Mouse (Mus musculus): ENCODE data around the gene Gng8.

Gene Gng8

DNA sequence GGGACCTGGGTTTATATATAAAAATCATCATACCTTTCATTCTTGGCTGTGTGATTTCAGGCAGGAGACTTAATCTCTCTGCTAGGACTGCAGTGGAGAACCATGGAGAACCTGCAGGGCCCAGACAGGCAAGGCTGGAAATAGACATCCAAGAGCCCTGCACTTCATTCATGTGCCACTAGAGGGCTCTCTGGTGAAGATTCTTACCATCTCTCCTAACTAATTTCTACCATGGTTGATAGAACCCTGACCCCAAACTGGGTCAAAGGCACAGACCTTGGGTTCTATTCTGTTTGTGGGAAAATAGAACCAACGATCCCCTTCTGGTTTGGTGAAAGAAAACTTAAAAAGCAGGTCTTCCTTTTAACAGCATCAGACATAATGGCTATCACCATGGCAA is 39.3 kb downstream of the Gng8 start:
- peak; percentile 86 for DNase-seq

- peak; percentile 93 for DNase-seq
Observed at GRCm38 (mm10) chr7:16931968-16932627, 40.5 kb downstream of the Gng8 start.

DNA sequence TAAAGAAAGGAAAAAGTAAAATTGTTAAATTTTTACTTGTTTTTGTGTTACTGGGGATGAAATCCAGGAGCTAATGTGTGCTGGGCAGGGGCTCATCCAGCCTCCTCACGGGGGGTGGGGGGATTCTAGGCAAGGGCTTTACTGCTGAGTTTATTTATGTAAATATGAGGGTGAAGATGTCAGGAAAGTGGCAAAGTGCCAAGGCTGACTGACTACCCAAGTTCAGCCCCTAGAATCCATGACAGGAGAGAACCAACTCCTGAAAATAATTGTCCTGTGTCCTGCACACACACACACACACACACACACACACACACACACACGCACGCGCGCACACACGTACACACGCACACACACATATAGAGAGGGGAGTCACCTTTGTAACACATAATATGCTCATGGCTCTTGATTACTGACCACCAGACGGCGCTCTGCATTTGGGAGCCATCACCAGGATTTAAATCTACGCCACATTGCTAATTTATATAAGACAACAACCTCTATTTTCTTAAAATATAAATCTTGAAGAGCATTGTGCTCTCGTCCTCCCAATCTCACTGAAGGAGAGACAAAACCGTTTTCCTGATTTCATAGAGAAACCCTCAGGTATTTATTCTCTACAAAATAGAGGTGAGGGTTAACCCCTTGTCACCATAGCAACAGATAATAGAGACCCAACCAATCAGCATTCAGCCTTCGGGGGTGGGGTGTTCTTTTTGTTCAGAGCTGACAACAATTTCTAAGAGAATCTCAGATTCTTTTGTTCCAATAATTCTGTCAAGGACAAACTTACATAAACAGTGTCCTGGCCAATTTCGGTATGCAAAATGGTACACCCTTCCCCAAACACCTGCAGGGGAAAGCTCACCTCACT is 41.4 kb downstream of the Gng8 start:
- peak; percentile 80 for DNase-seq

GRCm38 (mm10) chr7:16937312-16937711 is 45.7 kb downstream of the Gng8 start:
- no peak for DNase-seq

DNA sequence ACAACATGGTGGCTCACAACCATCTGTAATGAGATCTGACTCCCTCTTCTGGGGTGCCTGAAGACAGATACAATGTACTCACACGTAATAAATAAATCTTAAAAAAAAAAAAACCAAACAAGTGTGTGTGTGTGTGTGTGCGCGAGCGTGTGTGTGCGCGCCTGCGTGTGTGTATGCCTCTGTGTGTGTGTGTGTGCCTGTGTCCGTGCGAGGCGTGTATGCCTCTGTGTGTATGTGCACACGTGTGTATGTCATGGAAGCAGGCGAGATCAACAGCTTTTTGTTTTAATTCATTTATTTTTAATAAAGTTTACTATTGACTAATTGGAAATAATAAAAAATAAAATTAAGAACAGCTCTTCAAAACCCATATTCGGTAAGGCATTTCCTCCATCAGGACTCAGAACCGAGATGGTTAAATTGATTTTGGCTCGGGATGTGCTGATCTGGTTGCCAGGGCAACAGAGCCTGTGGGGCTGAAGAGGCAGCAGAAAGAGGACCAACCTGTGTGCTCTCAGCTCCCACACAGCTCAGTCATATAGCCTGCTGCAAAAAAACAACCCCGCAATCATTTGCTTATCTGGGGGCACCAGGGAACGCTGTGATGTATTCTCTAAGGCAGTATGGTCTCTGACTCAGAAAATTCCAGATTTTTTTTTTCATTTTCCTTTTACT is 46.7 kb downstream of the Gng8 start:
- no peak for DNase-seq

- DNase-seq: peak; percentile 53
Observed at GRCm38 (mm10) chr7:16940292-16940691, 48.7 kb downstream of the Gng8 start.

DNA sequence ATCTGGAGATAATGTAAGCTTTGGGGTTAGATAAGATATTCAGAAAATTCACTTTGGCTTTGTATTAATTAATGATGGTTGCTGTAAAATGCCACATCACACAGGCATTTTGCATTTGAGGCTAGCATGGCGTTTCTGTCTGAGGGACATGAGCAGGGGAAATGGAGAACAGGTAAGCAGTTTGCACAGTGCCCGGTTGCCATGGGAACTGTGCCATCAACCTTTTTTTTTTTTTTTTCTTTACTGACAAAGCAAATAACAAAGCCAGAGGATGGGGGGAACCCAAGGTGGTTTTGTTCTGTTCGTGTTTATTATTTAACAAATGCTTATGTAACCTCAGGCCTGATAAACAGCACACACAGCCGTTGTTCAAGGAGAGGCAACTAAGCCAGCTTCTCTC is 51.3 kb downstream of the Gng8 start:
- DNase-seq: no peak

DNA sequence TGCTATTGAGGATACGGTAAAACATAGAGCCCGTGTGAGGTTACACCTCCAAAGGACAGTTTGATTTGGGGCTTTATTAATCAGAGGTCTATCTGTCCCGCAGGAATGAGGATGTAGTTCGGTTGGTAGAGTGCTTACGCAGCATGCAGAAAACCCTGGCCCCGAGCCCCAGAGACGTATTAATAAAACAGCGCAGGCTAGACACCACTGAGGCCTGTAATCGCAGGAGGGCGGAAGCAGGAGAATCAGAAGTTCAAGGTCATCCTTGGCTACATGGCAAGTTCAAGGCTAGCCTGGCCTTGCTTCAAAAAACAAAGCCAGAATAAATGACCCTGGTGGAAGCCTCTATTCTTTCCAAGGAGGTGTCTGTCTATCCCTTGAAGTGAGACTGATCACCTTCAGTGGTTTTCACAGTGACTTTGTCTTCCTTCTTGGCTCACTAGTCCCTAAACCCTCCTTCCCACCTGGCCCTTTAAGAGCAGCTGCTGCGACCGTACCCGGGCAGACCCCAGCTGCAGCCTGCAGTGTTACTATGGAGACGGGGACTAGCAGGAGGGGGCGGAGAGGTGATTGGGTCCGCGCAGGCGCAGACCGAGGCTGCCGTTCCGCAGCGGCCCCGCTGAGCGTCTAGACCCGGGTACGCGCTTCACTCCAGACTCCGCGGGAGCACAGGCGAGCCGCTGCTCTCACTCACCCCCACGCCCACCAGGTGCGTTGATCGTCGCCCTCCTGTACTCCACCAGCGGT is 52.6 kb downstream of the Gng8 start, which contains the start of gene Pnmal2:
Pnmal2 (plus strand) TSS at position 622 of the 747 bp plus-strand sequence.
- DNase-seq: peak; percentile 62

DNA sequence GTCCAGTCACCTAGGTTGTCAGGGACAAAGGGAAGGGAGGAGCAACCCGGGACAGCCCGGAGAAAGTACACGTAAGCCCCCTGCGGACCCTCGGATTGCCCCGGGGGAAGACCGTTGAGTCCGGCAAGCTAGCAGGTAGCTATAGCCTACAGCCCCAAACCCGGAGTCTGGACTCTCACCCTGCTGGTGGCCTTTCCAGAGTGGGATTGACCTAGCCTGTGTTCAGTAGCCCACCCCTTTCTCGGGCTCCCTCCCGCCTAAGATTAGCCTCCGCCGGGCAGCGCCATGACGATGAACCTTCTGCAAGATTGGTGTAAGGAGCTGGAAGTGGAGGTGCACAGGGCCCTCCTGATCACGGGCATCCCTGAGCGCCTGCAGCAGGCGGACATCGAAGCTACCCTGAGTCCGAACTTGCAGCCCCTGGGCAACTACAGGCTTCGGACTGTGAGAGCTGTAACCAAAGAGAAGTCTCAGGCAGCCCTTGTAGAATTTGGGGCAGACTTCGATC is 53.3 kb downstream of the Gng8 start:
- DNase-seq: no peak

All from lung, postnatal 36 days (tissue).